Mouse (Mus musculus): ENCODE measurements around the gene Fscn1. TPM values are rescaled to one million over a fixed set of nuclear protein-coding genes. Genes with fewer than 3 reads are reported as not detected.

The Fscn1 gene
- 29.5 and 38.3 TPM in 2 replicates for polyA plus RNA-seq (2015; fragmentation: Nextera tagmentation; extraction: Ambion mirVana)

- Histone ChIP-seq H3K27ac (peak within 1 kb of the TSS; percentile 78), H3K4me2 (peak within 1 kb of the TSS; percentile 67), H3K27me3 (peaks cover 87% of the 10 kb centered on the region), H3K36me3 (no peaks in the 10 kb centered on the region), H3K4me1 (replicated peaks) (peaks cover 42% of the 10 kb centered on the region), H3K4me3 (replicated peaks) (peak within 1 kb of the TSS; percentile 59), H3K9me3 (replicated peaks) (no peaks in the 10 kb centered on the region), H3K9ac (peak within 1 kb of the TSS; percentile 72)
- peak; percentile 12; the same call in 1 of the 2 replicates for ATAC-seq (ENCODE audit: low read depth)
- 9% methylated on average over 44 of the region's 44 CpGs for WGBS (ENCODE audit: insufficient replicate concordance)
- peak; percentile 47 for DNase-seq
Observed at GRCm38 (mm10) chr5:142959576-142960556, at the start of gene Fscn1. Gene Fscn1, plus strand, starts transcription at chr5:142960343.

GRCm38 (mm10) chr5:142911629-142912028 lies 48.5 kb upstream of the Fscn1 start:
- Histone ChIP-seq H3K4me1 (replicated peaks) (peaks cover 73% of the 10 kb centered on the region), H3K27ac (peak overlapping the region; percentile 64; the same call in 1 of the 2 replicates), H3K36me3 (no peaks in the 10 kb centered on the region), H3K9me3 (replicated peaks) (no peaks in the 10 kb centered on the region), H3K4me2 (no peak overlapping the region), H3K27me3 (no peaks in the 10 kb centered on the region), H3K9ac (no peak overlapping the region), H3K4me3 (replicated peaks) (no peak overlapping the region)
- DNase-seq (no peak), ATAC-seq (ENCODE audit: low read depth) (no peak)
- WGBS (ENCODE audit: insufficient replicate concordance) = 86% methylated on average over 2 of the region's 2 CpGs

GRCm38 (mm10) chr5:142912320-142912719 lies 47.8 kb upstream of the Fscn1 start:
- no peak overlapping the region for H3K4me2 ChIP-seq
- H3K9ac ChIP-seq = 0 out of 2 replicates have a peak overlapping the region, but pooled peaks have one; percentile 19
- no peaks in the 10 kb centered on the region for H3K27me3 ChIP-seq
- DNase-seq (no peak), ATAC-seq (ENCODE audit: low read depth) (peak; percentile 26; the same call in 1 of the 2 replicates)
- H3K4me3 ChIP-seq (replicated peaks) = no peak overlapping the region
- H3K36me3 ChIP-seq = no peaks in the 10 kb centered on the region
- no peaks in the 10 kb centered on the region for H3K9me3 ChIP-seq (replicated peaks)
- 74% methylated on average over 3 of the region's 3 CpGs for WGBS (ENCODE audit: insufficient replicate concordance)
- H3K27ac ChIP-seq = peak overlapping the region; percentile 64
- peaks cover 68% of the 10 kb centered on the region for H3K4me1 ChIP-seq (replicated peaks)

- no peak overlapping the region for H3K4me3 ChIP-seq (replicated peaks)
- 0 out of 2 replicates have a peak overlapping the region, but pooled peaks have one; percentile 19 for H3K9ac ChIP-seq
- H3K27me3 ChIP-seq = no peaks in the 10 kb centered on the region
- H3K4me1 ChIP-seq (replicated peaks) = peaks cover 63% of the 10 kb centered on the region
- DNase-seq (no peak), ATAC-seq (ENCODE audit: low read depth) (peak; percentile 14; the same call in 1 of the 2 replicates)
- H3K36me3 ChIP-seq = no peaks in the 10 kb centered on the region
- no peaks in the 10 kb centered on the region for H3K9me3 ChIP-seq (replicated peaks)
- 63% methylated on average over 4 of the region's 4 CpGs for WGBS (ENCODE audit: insufficient replicate concordance)
- no peak overlapping the region for H3K4me2 ChIP-seq
- peak overlapping the region; percentile 64 for H3K27ac ChIP-seq
Observed at GRCm38 (mm10) chr5:142912739-142913138, 47.4 kb upstream of the Fscn1 start.

- no peaks in the 10 kb centered on the region for H3K9me3 ChIP-seq (replicated peaks)
- H3K36me3 ChIP-seq = no peaks in the 10 kb centered on the region
- peaks cover 52% of the 10 kb centered on the region for H3K4me1 ChIP-seq (replicated peaks)
- no peak overlapping the region for H3K4me2 ChIP-seq
- 78% methylated on average over 11 of the region's 11 CpGs for WGBS (ENCODE audit: insufficient replicate concordance)
- 0 out of 2 replicates have a peak overlapping the region, but pooled peaks have one; percentile 6 for H3K9ac ChIP-seq
- no peaks in the 10 kb centered on the region for H3K27me3 ChIP-seq
- no peak for ATAC-seq (ENCODE audit: low read depth)
- DNase-seq = no peak
- no peak overlapping the region for H3K4me3 ChIP-seq (replicated peaks)
- peak overlapping the region; percentile 24; the same call in 1 of the 2 replicates for H3K27ac ChIP-seq
Observed at GRCm38 (mm10) chr5:142915231-142915630, 44.9 kb upstream of the Fscn1 start.

GRCm38 (mm10) chr5:142916593-142916992 lies 43.5 kb upstream of the Fscn1 start:
- ATAC-seq (ENCODE audit: low read depth) = no peak
- Histone ChIP-seq H3K27ac (peak overlapping the region; percentile 5; the same call in 1 of the 2 replicates), H3K36me3 (no peaks in the 10 kb centered on the region), H3K9ac (0 out of 2 replicates have a peak overlapping the region, but pooled peaks have one; percentile 17), H3K27me3 (no peaks in the 10 kb centered on the region), H3K9me3 (replicated peaks) (no peaks in the 10 kb centered on the region), H3K4me1 (replicated peaks) (peaks cover 52% of the 10 kb centered on the region), H3K4me2 (no peak overlapping the region), H3K4me3 (replicated peaks) (no peak overlapping the region)
- WGBS (ENCODE audit: insufficient replicate concordance) = 74% methylated on average over 7 of the region's 7 CpGs
- no peak for DNase-seq

- H3K27ac ChIP-seq = no peak overlapping the region
- no peak overlapping the region for H3K9ac ChIP-seq
- H3K4me3 ChIP-seq (replicated peaks) = no peak overlapping the region
- H3K4me2 ChIP-seq = no peak overlapping the region
- 86% methylated on average over 8 of the region's 8 CpGs for WGBS (ENCODE audit: insufficient replicate concordance)
- no peaks in the 10 kb centered on the region for H3K27me3 ChIP-seq
- no peaks in the 10 kb centered on the region for H3K9me3 ChIP-seq (replicated peaks)
- DNase-seq = no peak
- H3K36me3 ChIP-seq = no peaks in the 10 kb centered on the region
- peaks cover 52% of the 10 kb centered on the region for H3K4me1 ChIP-seq (replicated peaks)
- ATAC-seq (ENCODE audit: low read depth) = no peak
Observed at GRCm38 (mm10) chr5:142917402-142917801, 42.7 kb upstream of the Fscn1 start.

- H3K4me2 ChIP-seq = peak overlapping the region; percentile 69
- peaks cover 62% of the 10 kb centered on the region for H3K4me1 ChIP-seq (replicated peaks)
- ATAC-seq (ENCODE audit: low read depth) (peak; percentile 100), DNase-seq (peak; percentile 94)
- H3K9me3 ChIP-seq (replicated peaks) = no peaks in the 10 kb centered on the region
- peak overlapping the region; percentile 69 for H3K9ac ChIP-seq
- no peaks in the 10 kb centered on the region for H3K36me3 ChIP-seq
- H3K27ac ChIP-seq = peak overlapping the region; percentile 100
- H3K27me3 ChIP-seq = no peaks in the 10 kb centered on the region
- H3K4me3 ChIP-seq (replicated peaks) = peak overlapping the region; percentile 40
- 12% methylated on average over 8 of the region's 8 CpGs for WGBS (ENCODE audit: insufficient replicate concordance)
Observed at GRCm38 (mm10) chr5:142920311-142921073, 39.7 kb upstream of the Fscn1 start.

GRCm38 (mm10) chr5:142921074-142921459 lies 39.1 kb upstream of the Fscn1 start:
- H3K9ac ChIP-seq = peak overlapping the region; percentile 69
- H3K4me2 ChIP-seq = peak overlapping the region; percentile 69
- no peaks in the 10 kb centered on the region for H3K36me3 ChIP-seq
- WGBS (ENCODE audit: insufficient replicate concordance) = 20% methylated on average over 6 of the region's 6 CpGs
- peak overlapping the region; percentile 40 for H3K4me3 ChIP-seq (replicated peaks)
- H3K27ac ChIP-seq = peak overlapping the region; percentile 100
- no peak for DNase-seq
- peaks cover 68% of the 10 kb centered on the region for H3K4me1 ChIP-seq (replicated peaks)
- H3K27me3 ChIP-seq = no peaks in the 10 kb centered on the region
- H3K9me3 ChIP-seq (replicated peaks) = no peaks in the 10 kb centered on the region
- ATAC-seq (ENCODE audit: low read depth) = peak; percentile 6

- H3K4me3 ChIP-seq (replicated peaks) = no peak overlapping the region
- H3K9ac ChIP-seq = peak overlapping the region; percentile 69
- 85% methylated on average over 5 of the region's 5 CpGs for WGBS (ENCODE audit: insufficient replicate concordance)
- H3K36me3 ChIP-seq = no peaks in the 10 kb centered on the region
- H3K27me3 ChIP-seq = no peaks in the 10 kb centered on the region
- DNase-seq (no peak), ATAC-seq (ENCODE audit: low read depth) (no peak)
- H3K27ac ChIP-seq = peak overlapping the region; percentile 100
- peak overlapping the region; percentile 69; the same call in 1 of the 2 replicates for H3K4me2 ChIP-seq
- H3K9me3 ChIP-seq (replicated peaks) = no peaks in the 10 kb centered on the region
- peaks cover 79% of the 10 kb centered on the region for H3K4me1 ChIP-seq (replicated peaks)
Observed at GRCm38 (mm10) chr5:142922251-142922650, 37.9 kb upstream of the Fscn1 start.

GRCm38 (mm10) chr5:142923781-142924180 lies 36.4 kb upstream of the Fscn1 start:
- Histone ChIP-seq H3K9ac (no peak overlapping the region), H3K9me3 (replicated peaks) (no peaks in the 10 kb centered on the region), H3K4me2 (no peak overlapping the region), H3K4me3 (replicated peaks) (no peak overlapping the region), H3K36me3 (no peaks in the 10 kb centered on the region), H3K4me1 (replicated peaks) (peaks cover 94% of the 10 kb centered on the region), H3K27me3 (no peaks in the 10 kb centered on the region), H3K27ac (no peak overlapping the region; the same call in 1 of the 2 replicates)
- ATAC-seq (ENCODE audit: low read depth) (no peak), DNase-seq (no peak)
- WGBS (ENCODE audit: insufficient replicate concordance) = 70% methylated on average over 3 of the region's 3 CpGs
